Mouse (Mus musculus) liver, postnatal 0 days (tissue): Measurements from ENCODE around the gene Rarres2. TPM values are rescaled to one million over a fixed set of nuclear protein-coding genes. Genes with fewer than 3 reads are reported as not detected.
A peak's percentile ranks its signal among the peaks of the same experiment; 100 is the strongest.

ENCODE experiments used
- ATAC-seq: fragments of 200-750 bp; cut with Nextera tagmentation; 2 replicates; pipeline ENCODE4 v1.8.0; 2017; ENCODE audit warnings: mild to moderate bottlenecking, moderate library complexity
- DNase-seq: peaks from one replicate; pipeline ENCODE4 v3.0.0-alpha.2; 2016
- H3K27ac ChIP-seq: fragments of 300-500 bp; sonication (generic); 2 replicates; pipeline ENCODE4 v1.5.1; 2014; ENCODE audit warnings: antibody characterized with exemption, moderate library complexity, mild to moderate bottlenecking, low read depth
- H3K27me3 ChIP-seq: fragments of 300-500 bp; sonication (generic); 2 replicates; pipeline ENCODE4 v1.6.1; 2014; ENCODE audit warnings: low read length, control low read depth, mixed read lengths; ENCODE audit not compliant: insufficient read depth
- H3K36me3 ChIP-seq: fragments of 300-500 bp; sonication (generic); replicated peaks from 2 replicates; pipeline ENCODE4 v1.6.1; 2014; ENCODE audit warnings: mild to moderate bottlenecking, control low read depth, low read length, moderate library complexity, mixed read lengths; ENCODE audit not compliant: insufficient read depth
- H3K4me1 ChIP-seq: fragments of 300-500 bp; sonication (generic); 2 replicates; pipeline ENCODE4 v1.6.1; 2014; ENCODE audit warnings: antibody characterized with exemption, mild to moderate bottlenecking, control low read depth; ENCODE audit not compliant: insufficient read depth
- H3K4me2 ChIP-seq: fragments of 300-500 bp; sonication (generic); 2 replicates; pipeline ENCODE4 v1.6.1; 2014; ENCODE audit warnings: low read depth, mild to moderate bottlenecking, low read length, moderate library complexity, mixed read lengths
- H3K4me3 ChIP-seq: fragments of 300-500 bp; sonication (generic); 2 replicates; pipeline ENCODE4 v1.5.1; 2014; ENCODE audit warnings: low read depth, low read length
- H3K9ac ChIP-seq: fragments of 300-500 bp; sonication (generic); replicated peaks from 2 replicates; pipeline ENCODE4 v1.6.1; 2014; ENCODE audit warnings: mild to moderate bottlenecking, moderate library complexity
- H3K9me3 ChIP-seq: fragments of 300-500 bp; sonication (generic); 2 replicates; pipeline ENCODE4 v1.6.1; 2016; ENCODE audit warnings: mild to moderate bottlenecking, control low read depth, low read length, mixed read lengths
- CTCF ChIP-seq: sonication (generic); IDR thresholded peaks from 2 replicates; pipeline ENCODE4 v1.5.1; 2016; ENCODE audit warnings: antibody characterized with exemption, low read depth
- EP300 ChIP-seq: IDR thresholded peaks from 2 replicates; pipeline ENCODE4 v1.6.1; 2016; ENCODE audit warnings: antibody characterized with exemption, low read depth, mild to moderate bottlenecking
- WGBS: fragments of 180-500 bp; shearing (Covaris S2); extraction: QIAGEN DNeasy Blood & Tissue Kit; methylation state at CpG from one replicate; pipeline ENCODE4 v1.1.7; 2014; ENCODE audit not compliant: insufficient replicate concordance; 5-methylcytosine and 5-hydroxymethylcytosine counted together
- polyA plus RNA-seq: library from polyadenylated mRNA; unstranded; fragments of >200 nt; fragmentation: Nextera tagmentation; extraction: Ambion mirVana; gene quantifications from 2 replicates; pipeline ENCODE4 v1.2.1, GENCODE M21; 2015

The Rarres2 gene
- polyA plus RNA-seq, 1 experiment from 2014 or later: 485 TPM

GRCm38 (mm10) chr6:48546271-48546670 is 26.3 kb downstream of the Rarres2 start:
- TF ChIP-seq EP300 (no peak), CTCF (peak; percentile 77)
- no peak overlapping the region for H3K9ac ChIP-seq
- H3K27me3 ChIP-seq: no peaks in the 10 kb centered on the region
- DNase-seq (peak; percentile 58), ATAC-seq (peak; percentile 27; the same call in 1 of the 2 replicates)
- peaks cover 12% of the 10 kb centered on the region for H3K4me1 ChIP-seq
- 29% methylated on average over 1 of the region's 1 CpGs for WGBS
- H3K9me3 ChIP-seq: no peaks in the 10 kb centered on the region
- no peaks in the 10 kb centered on the region for H3K36me3 ChIP-seq
- H3K4me2 ChIP-seq: no peak overlapping the region
- no peak overlapping the region for H3K27ac ChIP-seq
- H3K4me3 ChIP-seq: no peak overlapping the region

GRCm38 (mm10) chr6:48545251-48545650 is 27.3 kb downstream of the Rarres2 start:
- Histone ChIP-seq H3K9ac (no peak overlapping the region), H3K27me3 (no peaks in the 10 kb centered on the region), H3K9me3 (no peaks in the 10 kb centered on the region), H3K4me1 (peaks cover 12% of the 10 kb centered on the region), H3K4me3 (no peak overlapping the region), H3K36me3 (no peaks in the 10 kb centered on the region), H3K4me2 (no peak overlapping the region), H3K27ac (no peak overlapping the region)
- ATAC-seq: no peak
- no peak for DNase-seq
- TF ChIP-seq EP300 (no peak), CTCF (no peak)
- WGBS: 73% methylated on average over 5 of the region's 5 CpGs

- ATAC-seq (no peak), DNase-seq (peak; percentile 7)
- H3K9ac ChIP-seq: no peak overlapping the region
- no peak overlapping the region for H3K27ac ChIP-seq
- peaks cover 7% of the 10 kb centered on the region for H3K4me1 ChIP-seq
- H3K9me3 ChIP-seq: no peaks in the 10 kb centered on the region
- TF ChIP-seq CTCF: no peak
- 76% methylated on average over 3 of the region's 3 CpGs for WGBS
- H3K27me3 ChIP-seq: no peaks in the 10 kb centered on the region
- no peak overlapping the region for H3K4me2 ChIP-seq
- no peak overlapping the region for H3K4me3 ChIP-seq
- no peaks in the 10 kb centered on the region for H3K36me3 ChIP-seq
These were observed 30.0 kb downstream of the Rarres2 start for GRCm38 (mm10) chr6:48542631-48543030.

- ATAC-seq: no peak; the same call in 1 of the 2 replicates
- no peak overlapping the region for H3K9ac ChIP-seq
These were observed 30.8 kb downstream of the Rarres2 start for GRCm38 (mm10) chr6:48541560-48542450.

GRCm38 (mm10) chr6:48540721-48541120 is 31.9 kb downstream of the Rarres2 start:
- H3K4me3 ChIP-seq: no peak overlapping the region
- no peak overlapping the region for H3K4me2 ChIP-seq
- H3K27ac ChIP-seq: no peak overlapping the region
- H3K9ac ChIP-seq: no peak overlapping the region
- H3K9me3 ChIP-seq: no peaks in the 10 kb centered on the region
- no peak for DNase-seq
- TF ChIP-seq EP300 (no peak), CTCF (no peak)
- ATAC-seq: no peak
- no peaks in the 10 kb centered on the region for H3K27me3 ChIP-seq
- peaks cover 3% of the 10 kb centered on the region; the same call in 1 of the 2 replicates for H3K4me1 ChIP-seq
- no peaks in the 10 kb centered on the region for H3K36me3 ChIP-seq
- 75% methylated on average over 3 of the region's 3 CpGs for WGBS

More at GRCm38 (mm10) chr6:48541560-48542450, 30.8 kb downstream of the Rarres2 start:
- no peak overlapping the region for H3K4me3 ChIP-seq
- H3K4me2 ChIP-seq: no peak overlapping the region
- WGBS: 31% methylated on average over 7 of the region's 7 CpGs
- peak; percentile 15 for DNase-seq
- TF ChIP-seq CTCF (no peak), EP300 (no peak)
- no peaks in the 10 kb centered on the region for H3K27me3 ChIP-seq
- peaks cover 6% of the 10 kb centered on the region for H3K4me1 ChIP-seq
- H3K36me3 ChIP-seq: no peaks in the 10 kb centered on the region
- no peak overlapping the region for H3K27ac ChIP-seq
- no peaks in the 10 kb centered on the region for H3K9me3 ChIP-seq

- TF ChIP-seq EP300: no peak
- Histone ChIP-seq H3K27ac (no peak overlapping the region), H3K27me3 (no peaks in the 10 kb centered on the region), H3K4me2 (no peak overlapping the region), H3K36me3 (no peaks in the 10 kb centered on the region), H3K9ac (no peak overlapping the region), H3K9me3 (no peaks in the 10 kb centered on the region), H3K4me3 (no peak overlapping the region), H3K4me1 (peaks cover 3% of the 10 kb centered on the region; the same call in 1 of the 2 replicates)
- ATAC-seq (no peak), DNase-seq (peak; percentile 14)
- WGBS: 56% methylated on average over 5 of the region's 5 CpGs
These were observed 32.7 kb downstream of the Rarres2 start for GRCm38 (mm10) chr6:48539860-48540259.
